Mouse (Mus musculus) B cell, adult 2 months (primary cell): ENCODE results near the gene Gstm2.
A peak's percentile ranks its signal among the peaks of the same experiment; 100 is the strongest.
"Not testable (repeated sequence)": the region's sequence is repeated elsewhere in the genome, so short reads cannot be mapped to it uniquely, and the experiment has no call there.

Source experiments
- DNase-seq, 2 experiments: peaks; one replicate each; pipeline ENCODE4 v3.0.0; 2022

Gene Gstm2

DNA sequence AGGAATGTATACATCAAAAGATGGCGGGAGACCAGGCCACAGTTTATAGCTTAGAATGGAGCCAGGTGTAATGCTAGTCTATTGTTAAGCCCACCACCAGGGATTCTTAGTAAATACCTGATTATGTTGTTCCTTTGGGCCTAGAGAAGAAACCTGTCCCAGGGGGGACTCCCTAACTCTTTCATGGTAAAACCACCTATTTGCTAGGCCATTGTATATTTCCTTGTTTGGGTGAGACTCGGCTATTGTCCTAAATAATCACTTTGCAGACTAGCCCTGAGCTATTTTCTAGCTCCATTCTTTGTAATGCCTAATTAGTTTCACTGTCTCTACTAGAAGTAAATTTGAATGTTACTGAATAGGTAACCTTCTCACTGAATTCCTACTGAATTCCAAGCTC, 9.7 kb upstream of the Gstm2 start:
- not testable (repeated sequence) for DNase-seq

DNA sequence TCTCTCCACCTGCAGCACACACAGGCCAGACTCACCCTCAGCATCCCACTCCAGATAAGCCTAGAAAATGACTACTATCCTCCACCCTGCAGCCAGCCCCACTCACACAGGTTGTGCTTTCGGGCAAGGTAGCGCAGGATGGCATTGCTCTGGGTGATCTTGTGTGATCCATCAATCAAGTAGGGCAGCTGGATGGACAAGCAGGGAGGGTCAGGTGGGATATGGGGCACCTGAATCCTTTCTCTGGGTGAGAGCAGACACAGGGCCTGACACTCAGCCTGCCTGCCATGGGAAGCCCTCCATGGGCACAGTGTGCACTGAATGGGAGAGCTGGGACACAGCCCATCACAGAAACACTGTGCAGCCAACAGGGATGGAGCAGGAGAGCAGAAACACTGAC, 1.1 kb downstream of the Gstm2 start:
- not testable (repeated sequence) for DNase-seq

DNA sequence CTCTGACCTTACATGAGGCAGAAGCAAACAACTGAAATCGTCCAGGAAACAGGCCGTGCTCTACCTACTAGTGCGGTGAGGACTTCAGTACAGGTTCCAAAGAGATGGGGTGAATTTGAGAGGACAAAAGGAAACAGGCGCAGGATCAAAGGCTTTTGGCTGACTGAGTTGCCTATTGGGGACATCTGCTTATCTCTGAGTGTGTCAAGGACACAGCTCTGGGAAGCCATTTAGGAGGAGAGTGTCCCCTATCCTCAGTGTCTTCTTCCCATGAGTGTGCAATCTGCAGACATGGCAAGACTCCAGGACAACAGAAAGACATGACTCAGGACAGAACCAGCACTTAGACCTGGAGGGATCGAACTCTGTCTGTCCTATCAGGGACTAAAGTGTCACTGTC, 1.8 kb downstream of the Gstm2 start:
- no peak for DNase-seq

DNA sequence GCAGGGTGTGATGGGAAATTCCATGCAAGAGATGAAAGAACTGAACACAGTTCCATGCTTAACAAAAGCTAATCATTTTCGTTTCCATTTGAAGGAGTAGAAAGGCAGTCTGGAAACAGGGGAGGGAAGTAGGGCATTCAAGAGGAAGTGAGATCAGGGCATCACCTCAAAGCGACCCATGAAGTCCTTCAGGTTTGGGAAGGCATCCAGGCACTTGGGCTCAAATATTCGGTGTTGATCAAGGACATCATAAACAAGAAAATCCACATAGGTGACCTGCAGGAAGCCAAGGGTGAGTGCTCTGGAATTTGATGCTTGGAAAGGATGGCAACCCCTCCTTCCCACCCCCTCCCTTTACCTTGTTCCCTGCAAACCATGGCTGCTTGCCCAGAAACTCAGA, 2.5 kb downstream of the Gstm2 start:
- no peak for DNase-seq

DNA sequence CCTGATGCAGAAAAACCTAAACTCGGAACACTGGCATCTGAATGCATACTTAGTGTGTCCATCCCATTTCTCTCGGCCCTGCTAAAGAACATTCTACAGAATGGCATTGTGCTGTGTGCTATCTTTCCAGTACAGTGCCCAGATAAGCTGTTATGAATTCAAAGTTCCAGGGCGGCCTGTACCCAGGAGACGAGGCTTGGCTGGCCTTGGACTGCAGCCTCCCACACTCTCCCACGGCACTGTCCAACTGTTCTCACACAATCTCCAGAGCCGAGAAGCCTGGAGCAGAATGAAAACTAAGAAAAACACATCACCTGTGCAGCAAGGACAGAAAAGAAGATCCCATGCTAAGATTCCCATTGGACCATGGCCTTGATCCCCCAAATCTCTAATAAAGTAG, 3.5 kb downstream of the Gstm2 start:
- no peak for DNase-seq

DNA sequence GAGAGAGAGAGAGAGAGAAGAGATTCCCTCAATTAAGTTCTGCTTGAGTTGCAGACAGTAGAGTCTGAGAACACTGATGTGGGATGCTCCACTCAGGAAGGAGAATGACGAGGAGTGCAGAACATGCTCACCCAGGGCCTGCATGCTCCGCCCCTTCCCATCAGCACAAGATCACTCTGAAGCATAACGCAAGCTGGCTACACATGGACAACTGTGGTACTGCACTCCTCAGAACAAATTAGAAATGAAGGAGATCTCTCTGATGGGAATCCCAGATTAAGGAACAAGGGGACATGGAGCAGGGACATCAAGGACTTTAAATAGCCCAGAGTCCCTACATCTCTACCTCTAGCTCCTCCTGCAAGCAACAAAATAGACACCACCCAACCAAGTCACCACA, 5.0 kb downstream of the Gstm2 start:
- DNase-seq, result no peak

DNA sequence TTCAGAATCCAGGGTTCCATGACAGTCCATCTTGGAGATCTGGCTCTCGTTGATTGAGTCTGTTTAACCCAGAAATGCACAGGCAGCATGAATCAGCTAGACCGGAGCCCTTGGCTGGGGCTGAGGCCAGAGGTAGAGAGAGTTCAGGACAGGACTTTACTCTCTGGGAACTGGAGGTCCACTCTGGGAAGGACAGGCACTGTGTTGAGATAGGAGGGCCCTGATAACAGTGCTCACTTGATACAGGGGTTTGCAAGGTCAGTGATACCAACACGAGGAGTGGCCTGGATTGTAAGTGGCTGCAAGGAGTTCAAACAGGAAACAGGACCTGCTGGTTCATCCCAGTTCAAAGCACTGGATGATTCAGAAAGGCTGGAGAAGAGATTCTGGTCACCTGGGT, 8.6 kb downstream of the Gstm2 start:
- no peak for DNase-seq

DNA sequence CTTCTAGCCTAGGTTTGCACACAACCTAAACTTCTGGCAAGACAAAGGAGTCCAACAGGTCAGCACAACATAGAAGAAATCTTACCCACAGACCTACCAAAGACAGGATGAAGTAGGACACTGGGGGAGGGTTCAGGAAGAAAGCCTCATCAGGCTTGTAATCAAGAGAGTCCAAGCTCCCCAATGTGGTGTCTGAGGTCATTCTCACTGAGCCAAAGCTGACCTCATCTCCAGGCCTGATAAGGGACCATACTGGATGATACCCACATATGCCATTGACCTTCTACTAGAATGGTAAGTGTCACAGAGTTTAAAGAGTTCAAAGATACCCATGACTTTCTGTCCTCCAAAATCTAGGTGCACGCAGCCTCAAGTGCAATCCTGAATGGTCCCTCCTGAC, 12.0 kb downstream of the Gstm2 start:
- DNase-seq, result no peak

DNA sequence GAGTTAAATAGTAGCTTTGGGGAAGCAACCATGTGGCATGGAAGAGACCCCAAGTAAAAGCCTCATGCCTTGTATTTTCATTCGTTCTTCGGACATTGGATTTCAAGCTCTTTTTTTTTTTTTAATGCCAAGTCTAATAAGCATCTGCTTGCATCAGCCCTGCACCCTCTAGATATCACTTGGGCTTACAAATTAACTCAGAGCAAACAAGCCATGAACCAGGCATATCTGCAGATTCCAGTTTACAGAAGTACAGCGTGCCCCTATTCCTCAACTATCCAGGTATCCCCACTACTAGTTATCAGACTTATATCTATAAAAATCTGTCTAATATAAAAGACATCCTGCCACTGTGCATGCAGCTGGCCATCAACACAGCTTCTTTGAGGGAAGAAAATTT, 14.2 kb downstream of the Gstm2 start:
- DNase-seq, result no peak

DNA sequence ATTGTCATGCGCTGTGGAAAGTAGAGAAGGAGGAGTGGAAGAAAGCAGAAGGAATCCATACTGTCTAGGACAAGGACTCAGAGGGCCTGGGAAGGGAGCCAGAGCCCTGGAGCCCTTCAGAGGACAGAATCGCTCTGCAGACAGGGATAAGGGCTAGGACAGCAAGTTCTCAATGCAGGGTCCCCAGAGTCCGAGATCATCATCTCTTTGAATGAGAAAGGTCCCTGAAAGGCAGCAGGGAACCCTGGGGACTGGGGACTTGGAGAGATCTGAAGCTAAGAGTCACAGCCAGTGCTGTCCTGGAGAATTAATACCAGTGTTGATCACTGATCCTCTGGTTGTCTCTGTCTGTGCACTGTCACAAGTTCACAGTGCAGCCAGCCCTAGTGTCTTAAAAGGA, 15.2 kb downstream of the Gstm2 start:
- not testable (repeated sequence) for DNase-seq

DNA sequence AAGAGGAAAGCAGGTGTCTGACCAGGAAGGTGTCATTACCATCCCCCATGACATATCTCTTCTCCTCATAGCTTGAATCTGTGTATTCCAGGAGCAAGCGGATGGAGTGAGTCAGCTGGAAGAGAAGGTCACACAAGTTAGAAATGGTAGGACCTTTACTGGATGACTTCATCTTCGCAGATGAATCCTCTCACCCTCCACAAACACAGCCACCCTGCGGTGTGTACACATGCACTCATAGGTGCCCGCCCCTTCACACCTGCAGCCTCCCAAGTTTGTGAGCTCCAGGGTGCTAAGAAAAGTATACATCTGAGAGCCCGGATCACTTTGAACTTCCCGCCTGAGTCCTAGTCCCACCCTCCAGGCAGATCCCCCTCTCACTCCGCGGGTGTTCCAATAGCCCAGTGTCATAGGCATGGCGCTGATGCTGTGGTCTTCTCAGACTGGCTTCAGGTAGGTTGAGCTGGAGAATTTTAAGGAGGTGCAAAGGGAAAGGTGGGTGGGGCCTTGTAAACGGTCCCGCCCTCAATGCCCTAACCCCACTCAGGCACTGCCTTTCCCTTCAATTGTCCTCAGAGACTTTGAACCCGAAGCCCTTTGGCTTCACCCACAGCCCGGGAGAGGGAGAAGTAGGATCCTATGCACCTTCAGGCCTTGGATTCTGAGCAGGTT, 17.4 kb downstream of the Gstm2 start, which contains the start of gene Gstm3:
Gene Gstm3, minus strand, starts transcription at position 560 of the 672 bp plus-strand sequence.
- DNase-seq, result no peak

DNA sequence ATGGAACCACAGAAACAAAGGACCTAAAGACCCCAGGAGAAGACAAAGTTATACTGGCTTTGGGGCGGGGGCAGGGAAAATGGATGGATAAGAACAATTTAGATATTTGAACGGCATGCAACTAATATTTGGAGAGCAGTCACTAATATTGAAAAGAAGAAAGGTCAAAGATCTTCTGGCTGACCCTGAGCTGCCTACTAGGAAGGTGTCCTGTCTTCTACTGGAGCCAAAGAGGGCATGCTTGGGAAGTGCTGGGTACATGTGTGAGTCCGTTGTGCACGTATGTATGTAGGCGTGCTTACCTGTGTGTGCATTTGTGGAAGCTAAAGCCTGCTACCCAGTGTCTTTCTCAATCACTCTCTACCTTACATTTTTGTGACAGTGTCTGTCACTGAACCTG, 19.6 kb downstream of the Gstm2 start:
- DNase-seq, result no peak

DNA sequence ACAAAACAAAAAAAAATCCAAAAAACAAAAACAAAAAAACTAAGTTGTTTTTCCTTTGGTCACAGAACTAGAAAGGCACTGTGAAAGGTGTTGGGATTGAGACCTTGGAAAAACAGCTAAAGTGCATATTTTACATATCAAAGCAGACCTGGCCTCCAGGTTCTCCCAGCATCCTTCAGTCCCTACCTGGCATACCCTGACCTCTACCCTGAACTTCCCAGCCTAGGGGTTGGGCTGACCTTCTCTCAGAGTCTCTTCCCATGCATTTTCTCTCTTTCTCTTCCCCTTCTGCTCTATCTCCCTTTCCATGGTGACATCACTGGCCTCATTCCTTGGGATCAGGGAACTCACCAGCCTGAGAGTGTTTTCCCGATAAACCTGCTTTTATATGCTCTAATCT, 20.7 kb downstream of the Gstm2 start:
- DNase-seq, result no peak

DNA sequence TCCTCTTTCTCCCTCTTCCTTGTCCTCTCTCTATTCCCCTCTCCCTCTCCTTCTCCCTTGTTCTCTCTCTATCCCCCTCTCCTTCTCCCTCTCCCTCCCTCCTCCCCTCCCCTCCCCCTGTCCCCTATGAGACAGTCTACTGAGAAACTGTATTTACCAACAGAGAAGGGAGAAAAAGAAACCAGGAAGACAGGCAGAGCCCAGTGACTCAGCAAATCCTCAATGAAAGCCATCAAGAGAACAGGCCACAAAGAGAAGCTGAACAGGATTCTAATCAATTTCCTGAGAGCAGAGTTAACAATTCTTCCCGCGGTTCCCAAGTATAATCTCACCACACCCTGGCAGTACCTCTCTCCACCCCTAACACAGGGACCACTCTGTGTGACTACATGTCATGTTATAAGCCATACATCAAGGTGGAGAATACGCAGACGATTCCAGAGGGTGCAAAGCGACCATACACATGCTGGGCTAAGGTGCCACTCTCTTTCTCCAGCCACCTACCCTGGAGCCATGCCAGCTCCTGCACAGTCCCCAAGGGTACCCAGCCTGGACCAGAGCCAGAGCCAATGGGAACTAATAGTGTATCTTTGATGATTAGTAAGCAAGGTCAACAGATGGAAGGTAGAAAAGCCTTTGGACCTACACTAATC, 21.5 kb downstream of the Gstm2 start:
- no peak for DNase-seq

DNA sequence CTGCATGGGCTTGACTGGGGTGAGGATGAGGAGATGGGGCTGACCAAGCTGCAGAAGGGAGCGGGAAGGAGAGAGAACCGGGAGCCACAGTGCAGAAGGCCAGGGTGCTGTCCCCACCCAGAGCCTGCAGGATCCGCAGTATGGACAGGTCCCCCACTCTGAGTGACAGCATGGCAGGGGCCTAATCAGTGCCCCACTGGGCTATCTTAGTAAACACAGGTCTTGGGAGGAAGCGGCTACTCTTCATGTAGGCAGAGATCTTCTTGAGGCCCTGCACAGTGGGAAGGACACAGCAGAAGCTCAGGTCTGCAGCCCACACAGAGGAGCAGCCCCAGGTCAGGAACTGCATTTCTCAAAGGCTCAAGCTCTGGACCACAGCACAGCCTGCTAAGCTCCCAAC, 22.2 kb downstream of the Gstm2 start:
- DNase-seq, result no peak

DNA sequence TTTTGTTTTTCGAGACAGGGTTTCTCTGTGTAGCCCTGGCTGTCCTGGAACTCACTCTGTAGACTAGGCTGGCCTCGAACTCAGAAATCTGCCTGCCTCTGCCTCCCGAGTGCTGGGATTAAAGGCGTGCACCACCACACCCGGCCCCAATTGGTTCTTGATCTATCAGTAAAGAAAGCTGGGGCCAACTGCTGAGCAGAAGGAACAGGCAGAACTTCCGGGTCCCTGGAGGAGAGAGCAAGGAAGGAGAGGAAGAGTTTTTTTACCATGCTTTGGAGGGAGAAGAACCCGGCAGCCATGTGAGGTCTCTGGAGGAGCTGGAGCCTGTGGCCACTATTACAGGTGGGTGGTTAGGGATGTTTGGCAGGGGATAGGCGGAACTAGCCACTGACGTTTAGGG, 31.0 kb downstream of the Gstm2 start:
- not testable (repeated sequence) for DNase-seq

DNA sequence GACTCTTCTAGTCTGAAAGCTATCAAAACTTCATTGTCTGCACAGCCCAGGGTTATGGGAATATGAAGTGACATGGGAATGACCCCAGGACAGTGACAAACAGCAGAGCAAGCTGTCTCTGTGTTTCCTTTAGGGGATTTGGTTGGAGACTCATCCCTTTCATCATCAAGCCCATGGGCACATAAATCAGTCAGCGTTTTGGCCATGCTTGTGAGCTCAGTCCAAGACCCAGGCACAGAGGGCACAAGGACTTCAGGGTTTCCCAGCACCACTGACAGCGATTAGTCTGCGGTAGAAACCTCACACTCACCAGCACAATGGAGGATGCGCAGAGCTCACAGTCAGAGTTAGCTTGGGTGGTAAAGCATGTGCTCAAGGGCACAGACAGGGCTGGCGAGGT, 32.3 kb downstream of the Gstm2 start:
- DNase-seq, result no peak

DNA sequence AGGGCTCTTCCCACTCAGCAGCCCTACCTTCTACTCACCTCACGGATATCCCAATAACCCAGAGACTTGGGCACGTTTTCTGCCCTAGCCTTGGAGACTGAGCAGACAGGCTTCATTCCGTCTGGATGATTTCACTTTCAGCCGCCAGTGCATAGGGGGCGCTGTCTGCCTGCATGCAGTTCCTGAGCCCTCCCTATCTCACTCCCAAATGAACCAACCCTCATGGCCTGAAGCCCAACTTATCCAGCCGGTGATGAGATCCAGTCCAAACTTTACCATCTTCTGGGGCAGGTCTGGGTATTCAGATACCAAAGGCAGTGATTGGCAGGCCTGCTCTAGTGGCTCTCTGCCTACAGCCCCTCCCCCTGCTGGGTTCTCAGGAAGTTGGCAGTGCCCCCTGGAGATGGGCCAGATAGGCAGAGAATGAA, 32.9 kb downstream of the Gstm2 start:
- DNase-seq, result peak; percentile 9 to 36

DNA sequence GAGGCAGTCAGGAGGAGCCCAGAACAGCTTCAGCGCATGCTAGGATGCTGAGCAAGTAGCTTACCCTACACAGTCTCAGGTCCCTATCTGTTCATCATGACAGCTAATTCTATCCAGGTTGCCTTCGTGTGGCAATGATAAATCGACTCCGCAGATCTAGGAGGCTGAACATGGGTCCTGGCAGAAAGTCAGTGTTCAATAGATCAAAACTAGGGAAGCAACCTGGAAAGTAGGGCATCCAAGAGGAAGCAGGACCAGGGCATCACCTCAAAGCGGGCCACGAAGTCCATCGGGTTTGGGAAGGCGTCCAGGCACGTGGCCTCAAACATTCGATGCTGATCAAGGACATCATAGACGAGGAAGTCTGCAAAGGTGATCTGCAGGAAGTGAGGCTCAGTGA, 35.7 kb downstream of the Gstm2 start:
- no peak for DNase-seq

DNA sequence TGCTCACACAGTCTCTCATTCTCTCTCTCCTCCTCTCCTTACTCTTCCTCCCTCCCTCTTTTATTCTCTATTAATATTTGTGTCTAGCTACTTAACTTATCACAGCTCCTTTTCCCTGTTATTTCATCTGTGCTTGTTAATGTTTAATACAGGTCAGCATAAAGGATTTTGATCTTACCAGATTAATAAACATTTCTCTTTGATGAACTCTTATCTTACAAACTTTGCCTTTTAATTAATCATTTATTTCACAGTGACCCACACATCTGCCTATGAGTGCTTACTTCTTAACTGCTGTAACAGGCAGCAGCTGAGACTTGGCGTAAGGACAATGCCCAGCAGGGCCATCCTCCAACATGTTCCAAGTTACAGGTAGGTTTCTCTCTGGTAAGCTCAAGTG, 36.8 kb downstream of the Gstm2 start:
- DNase-seq, result not testable (repeated sequence)

DNA sequence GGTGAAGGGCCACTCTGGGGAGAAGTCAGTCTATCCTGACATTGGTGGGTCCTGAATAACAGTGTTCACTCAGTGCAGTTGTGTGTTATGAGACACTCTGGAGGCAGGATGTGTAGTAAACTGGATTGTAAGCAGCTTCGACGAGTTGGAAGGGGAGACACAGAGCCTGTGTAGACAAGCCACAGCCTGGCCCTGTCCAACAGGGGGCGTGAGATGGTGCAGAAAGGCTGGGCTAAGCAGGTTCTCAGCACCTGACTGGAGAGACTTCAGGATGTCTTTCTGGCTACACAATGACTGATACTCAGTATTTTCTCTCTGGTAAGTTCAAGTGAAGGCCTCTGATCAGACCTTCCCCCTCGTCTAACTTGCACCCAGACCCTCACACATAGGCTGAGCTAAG, 40.5 kb downstream of the Gstm2 start:
- no peak for DNase-seq

DNA sequence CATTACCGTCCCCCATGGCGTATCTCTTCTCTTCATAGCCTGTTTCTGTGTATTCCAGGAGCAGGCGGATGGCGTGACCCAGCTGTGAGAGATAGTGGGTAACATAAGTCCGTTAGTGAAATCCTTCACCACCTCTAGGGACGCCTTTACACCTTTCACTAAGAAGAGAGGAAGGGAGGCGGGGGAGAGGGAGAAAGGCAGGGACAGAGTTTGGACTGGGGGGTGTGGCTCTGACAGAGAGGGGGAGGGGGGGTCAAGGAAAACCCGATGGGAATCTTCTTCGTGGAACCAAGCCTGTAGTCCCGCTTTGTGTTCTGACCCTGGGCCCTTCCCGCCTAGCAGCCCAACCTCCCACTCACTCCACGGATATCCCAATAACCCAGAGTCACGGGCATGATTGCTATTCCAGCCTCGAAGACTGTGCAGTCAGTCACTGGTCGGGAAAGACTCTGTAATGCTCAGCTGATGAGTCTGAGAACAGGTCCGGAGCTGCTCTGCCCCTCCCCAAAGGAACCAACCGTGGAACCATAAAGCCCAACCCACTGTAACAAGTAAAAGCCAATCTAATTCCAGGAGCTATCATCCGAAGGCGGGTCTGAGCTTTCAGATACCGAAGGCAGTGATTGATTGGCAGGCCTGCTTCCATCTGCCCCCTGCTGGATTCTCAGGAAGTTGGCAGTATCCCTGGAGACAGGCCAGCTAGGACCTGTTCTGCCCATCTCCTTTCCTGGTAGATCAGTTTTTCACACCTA, 42.8 kb downstream of the Gstm2 start, which contains the start of gene Gstm6:
Gene Gstm6, minus strand, starts transcription at position 511 of the 752 bp plus-strand sequence.
- DNase-seq, result no peak

DNA sequence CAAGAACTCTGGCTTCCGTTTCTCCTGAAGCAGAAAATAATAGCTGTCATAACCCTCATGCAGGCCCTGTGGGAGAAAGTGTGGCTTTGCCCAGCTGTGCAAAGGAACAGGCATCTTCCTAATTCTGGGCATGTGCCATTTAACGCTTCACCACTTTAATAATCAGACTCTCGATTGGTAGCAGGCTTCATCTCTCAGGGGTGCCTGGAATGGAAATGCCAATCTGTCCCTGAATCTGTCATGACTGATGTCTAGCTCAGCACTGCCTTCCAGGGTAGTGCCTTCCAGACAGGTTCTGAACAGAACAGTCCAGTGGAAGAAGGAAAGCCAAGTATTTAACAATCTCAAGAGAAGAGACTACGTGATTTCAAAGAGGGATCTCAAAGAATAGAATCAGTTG, 45.0 kb downstream of the Gstm2 start:
- DNase-seq, result no peak

DNA sequence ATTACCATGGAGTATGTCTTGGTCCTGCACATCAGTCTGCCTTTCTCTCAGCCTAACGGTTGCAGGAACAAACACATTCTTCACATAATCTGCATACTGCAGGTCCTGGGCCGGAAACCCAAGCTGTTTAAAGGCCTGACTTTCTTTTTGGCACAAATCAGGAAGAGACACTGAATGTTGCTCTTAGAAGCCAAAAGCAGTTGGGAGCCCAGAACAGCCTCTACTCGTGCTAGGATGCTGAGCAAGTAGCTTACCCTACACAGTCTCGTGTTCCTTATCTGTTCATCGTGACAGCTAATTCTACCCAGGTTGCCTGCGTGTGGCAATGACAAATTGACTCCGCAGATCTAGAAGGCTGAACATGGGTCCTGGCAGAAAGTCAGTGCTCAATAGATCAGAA, 45.7 kb downstream of the Gstm2 start:
- DNase-seq, result no peak
